Mouse (Mus musculus) stomach, adult 2 months (tissue): ENCODE measurements around the gene Cmc2. TPM values are rescaled to one million over a fixed set of nuclear protein-coding genes. Genes with fewer than 3 reads are reported as not detected.

Experiments
- polyA plus RNA-seq: library from polyadenylated mRNA; depleted of rRNA; stranded (reverse); fragments of >200 nt; gene quantifications from 2 replicates; pipeline ENCODE4 v1.2.3, GENCODE M21; 2012; rRNA removed

Gene Cmc2
- 1.8 and 2.4 TPM in 2 replicates for polyA plus RNA-seq

GRCm38 (mm10) chr8:116921337-116922059 is at the start of gene Cmc2, which contains the start of gene Cenpn:
TSS of gene Cmc2 (minus strand) at chr8:116921455.
TSS of gene Cenpn (plus strand) at chr8:116921730.

GRCm38 (mm10) chr8:116943161-116943554 is 21.9 kb upstream of the Cmc2 start, which contains the start of gene Atmin:
TSS of gene Atmin (plus strand) at chr8:116943393.

Other genes starting within 250 kb of the Cmc2 start
- 0.18 and 0.37 TPM in 2 replicates for gene Cdyl2, start 188.5 kb downstream of the Cmc2 start, polyA plus RNA-seq
- 0.97 and 1.2 TPM in 2 replicates for gene Cenpn, start 275 bp upstream of the Cmc2 start, polyA plus RNA-seq
- 4.3 and 4.7 TPM in 2 replicates for gene Atmin, start 21.9 kb upstream of the Cmc2 start, polyA plus RNA-seq
- gene 1700030J22Rik, start 57.5 kb upstream of the Cmc2 start, polyA plus RNA-seq: 0.08 TPM in 1 of 2 replicates, not detected in the other
- gene Gcsh, start 72.1 kb upstream of the Cmc2 start, polyA plus RNA-seq: 6.5 and 8.3 TPM in 2 replicates
- 0.02 TPM in 1 of 2 replicates, not detected in the other for gene Pkd1l2, start 161.0 kb upstream of the Cmc2 start, polyA plus RNA-seq
- 0.22 and 0.24 TPM in 2 replicates for gene Bco1, start 174.4 kb upstream of the Cmc2 start, polyA plus RNA-seq
- 1.9 and 2.9 TPM in 2 replicates for gene Gan, start 236.7 kb upstream of the Cmc2 start, polyA plus RNA-seq